Mouse (Mus musculus) c-Kit-positive CD71-negative TER-119-negative erythroid progenitor cells, embryonic 14.5 days (primary cell): ENCODE measurements around the gene Hist1h2ah.

Source experiments
- DNase-seq: peaks from one replicate; pipeline ENCODE4 v3.0.0-alpha.2; 2013; ENCODE audit warnings: low read depth

The Hist1h2ah gene

DNA sequence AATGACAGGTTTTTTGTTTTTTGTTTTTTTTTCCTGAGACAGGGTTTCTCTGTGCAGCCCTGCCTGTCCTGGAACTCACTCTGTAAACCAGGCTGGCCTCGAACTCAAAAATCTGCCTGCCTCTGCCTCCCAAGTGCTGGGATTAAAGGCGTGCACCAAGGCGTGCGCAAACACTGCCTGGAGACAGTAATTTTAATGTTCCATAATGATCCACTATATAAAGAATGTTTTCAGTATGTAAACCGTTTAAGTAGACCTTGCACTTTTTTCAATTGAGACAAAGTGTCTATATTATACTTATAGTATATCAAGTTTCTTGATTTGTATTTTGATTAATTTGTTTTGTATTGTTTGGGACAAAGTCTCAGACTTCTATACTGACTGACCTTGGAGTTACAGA lies 4.0 kb upstream of the Hist1h2ah start:
- no peak for DNase-seq

DNA sequence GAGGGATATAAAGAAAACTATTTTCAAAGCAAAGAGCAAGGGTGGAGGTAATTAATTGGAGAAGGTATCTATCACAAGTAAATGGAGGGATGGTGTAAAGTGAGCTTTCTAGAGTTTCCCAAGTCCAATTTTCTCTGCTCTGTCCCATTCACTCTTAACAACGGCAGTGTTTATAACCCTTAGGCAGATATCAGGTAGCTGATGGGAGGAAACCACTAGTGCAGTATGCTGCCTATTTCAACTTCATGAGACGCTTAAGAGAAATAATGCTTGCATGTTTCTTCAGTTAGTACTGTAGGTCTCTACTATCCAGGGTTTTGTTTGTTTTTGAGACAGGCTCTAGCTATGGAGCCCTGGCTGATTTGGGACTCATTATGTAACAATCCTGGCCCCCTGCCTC lies 2.0 kb upstream of the Hist1h2ah start:
- DNase-seq: no peak

DNA sequence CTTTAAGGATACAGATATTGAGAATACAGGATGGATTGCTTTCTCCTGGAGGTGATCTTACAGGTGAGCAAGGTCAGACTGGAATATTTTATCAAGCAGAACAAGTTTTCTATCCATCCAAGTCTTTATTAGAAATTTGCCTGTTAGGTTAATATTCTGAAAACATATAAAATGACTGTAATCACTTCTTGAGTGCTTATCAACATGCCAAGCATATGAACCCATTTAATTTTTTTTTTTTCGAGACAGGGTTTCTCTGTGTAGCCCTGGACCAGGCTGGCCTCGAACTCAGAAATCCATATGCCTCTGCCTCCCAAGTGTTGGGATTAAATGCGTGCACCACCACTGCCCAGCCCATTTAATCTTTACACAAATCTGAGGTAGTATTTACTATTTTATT lies 1.6 kb upstream of the Hist1h2ah start:
- no peak for DNase-seq

DNA sequence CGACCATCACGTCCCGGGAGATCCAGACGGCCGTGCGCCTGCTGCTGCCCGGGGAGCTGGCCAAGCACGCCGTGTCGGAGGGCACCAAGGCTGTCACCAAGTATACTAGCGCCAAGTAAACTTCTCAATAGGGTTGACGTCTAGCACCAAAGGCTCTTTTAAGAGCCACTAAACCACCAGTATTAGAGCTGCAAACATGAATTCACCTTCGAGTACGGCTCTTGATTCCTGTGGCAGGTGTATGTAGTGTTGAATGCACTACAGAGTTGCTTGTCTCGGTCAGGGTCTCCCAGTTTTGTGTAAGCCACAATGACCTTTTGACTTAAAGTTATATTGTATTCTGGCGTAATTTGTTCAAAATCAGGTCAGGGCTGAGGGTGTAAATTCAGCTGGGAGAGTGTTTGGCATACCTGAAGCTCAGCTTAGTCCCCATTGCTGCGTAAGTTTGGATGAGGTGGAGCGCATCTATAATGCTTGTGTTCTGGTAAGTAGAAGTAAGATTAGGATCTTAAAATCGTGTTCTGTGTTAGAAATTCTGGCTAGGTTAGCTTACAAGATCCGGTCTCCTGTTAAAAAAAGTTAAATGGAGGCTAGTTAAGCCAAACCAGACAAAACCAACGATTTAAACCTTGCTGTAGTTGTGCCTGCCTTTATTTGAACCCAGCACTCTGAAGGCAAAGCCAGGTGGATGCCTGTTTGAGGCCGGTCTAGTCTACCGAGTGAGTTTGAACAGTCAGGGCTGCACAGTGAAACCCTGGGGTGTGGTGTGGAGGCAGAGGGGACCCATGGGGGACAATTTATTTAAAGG lies 985 bp upstream of the Hist1h2ah start:
- DNase-seq: no peak

DNA sequence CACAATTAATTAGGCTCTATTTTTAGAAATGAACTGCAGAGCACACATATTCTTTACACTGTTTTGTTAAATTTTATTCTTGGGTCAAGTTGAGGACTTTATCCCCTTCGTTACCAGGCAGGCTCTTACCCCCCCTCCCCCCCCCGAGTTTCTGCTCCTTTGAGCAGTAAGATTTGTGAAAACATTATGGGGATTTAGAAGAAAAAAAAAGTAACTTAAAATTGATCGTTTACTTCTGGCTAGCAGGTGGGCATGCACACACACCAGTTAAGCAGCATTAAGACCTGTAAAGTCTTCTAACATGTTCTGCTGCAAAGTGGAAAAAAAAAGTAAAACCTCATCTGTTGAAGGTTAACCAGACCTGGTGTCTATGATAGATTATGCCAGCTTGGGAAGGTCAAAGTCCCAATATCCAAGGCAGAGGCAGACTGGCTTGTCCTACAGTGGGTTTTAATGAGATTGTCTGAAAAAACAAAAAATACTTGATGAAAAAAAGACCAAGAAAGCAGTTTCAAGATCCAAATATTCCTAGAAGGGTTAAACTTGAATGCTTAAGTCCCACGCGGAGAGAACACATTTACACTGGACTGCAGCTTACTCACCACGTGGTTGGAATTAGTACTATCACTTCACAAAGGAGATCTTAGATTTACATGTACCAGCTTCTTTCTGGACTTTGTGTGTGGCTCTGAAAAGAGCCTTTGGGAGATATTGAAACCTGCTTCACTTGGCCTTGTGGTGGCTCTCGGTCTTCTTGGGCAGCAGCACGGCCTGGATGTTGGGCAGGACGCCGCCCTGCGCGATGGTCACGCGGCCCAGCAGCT lies 713 bp downstream of the Hist1h2ah start:
- DNase-seq: no peak

DNA sequence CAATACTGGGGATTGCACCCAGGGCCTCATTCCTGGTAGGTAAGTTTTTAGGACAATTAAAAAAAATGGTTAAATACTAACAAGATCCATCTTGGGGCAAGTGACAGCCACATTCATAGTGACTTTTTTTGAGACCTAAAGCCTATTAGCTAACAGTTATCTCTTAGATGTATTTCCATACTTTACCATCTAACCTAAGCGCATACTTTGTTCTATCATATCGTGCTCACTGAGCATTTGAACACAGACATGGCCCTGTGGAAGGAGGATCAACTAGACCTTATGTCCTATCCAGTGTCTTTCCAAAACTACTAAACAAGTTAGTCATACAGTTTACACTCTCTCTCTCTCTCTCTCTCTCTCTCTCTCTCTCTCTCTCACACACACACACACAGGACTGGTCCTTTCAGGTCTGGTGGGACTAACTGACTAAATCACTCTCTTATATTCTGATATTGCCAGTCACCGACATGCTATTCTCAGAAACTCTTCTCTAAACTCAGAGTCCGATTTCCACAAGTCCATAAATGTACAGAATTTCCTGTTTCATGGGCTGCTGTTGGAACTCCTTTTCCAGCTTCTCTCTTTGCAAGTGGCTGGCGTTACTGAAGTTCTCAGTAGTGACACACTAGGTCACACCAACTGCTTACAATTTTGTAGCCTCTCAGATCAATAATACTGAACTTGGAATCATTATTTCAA lies 1.5 kb downstream of the Hist1h2ah start:
- no peak for DNase-seq

DNA sequence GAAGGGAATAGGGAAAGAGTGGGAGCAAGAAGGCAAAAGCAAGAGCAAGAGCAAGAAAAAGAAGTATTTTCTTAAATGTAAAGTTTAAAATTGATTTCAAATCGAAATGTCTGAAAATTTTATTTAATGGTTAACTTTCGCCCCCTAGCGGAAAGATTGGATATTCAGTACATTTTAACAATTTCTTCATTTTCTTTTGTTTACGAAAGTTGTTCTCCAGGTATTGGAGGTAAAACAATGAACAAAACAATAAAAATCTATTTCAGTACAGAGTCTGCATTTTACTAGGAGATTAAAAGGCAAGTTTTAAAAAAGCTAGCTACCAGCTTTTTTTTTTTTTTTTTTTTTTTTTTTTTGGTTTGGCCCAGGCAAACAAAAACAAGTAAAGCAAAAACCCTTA lies 4.9 kb downstream of the Hist1h2ah start:
- no peak for DNase-seq

DNA sequence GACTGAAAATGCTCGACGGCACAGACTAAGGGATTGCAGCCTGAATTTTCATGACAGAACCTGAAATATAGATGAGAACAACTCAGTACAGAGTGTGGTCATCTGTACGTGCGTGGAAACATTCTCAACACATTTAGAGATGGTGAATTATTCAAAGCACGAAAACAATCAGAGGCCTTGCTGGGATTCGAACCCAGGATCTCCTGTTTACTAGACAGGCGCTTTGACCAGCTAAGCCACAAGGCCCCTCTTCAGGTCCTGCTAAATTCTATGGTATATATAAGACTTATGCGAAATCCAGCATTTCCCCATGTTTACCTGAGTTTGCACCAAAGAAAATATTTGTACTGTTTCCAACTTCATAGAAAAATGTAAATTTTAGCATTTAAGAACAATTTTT lies 5.4 kb downstream of the Hist1h2ah start:
- no peak for DNase-seq

DNA sequence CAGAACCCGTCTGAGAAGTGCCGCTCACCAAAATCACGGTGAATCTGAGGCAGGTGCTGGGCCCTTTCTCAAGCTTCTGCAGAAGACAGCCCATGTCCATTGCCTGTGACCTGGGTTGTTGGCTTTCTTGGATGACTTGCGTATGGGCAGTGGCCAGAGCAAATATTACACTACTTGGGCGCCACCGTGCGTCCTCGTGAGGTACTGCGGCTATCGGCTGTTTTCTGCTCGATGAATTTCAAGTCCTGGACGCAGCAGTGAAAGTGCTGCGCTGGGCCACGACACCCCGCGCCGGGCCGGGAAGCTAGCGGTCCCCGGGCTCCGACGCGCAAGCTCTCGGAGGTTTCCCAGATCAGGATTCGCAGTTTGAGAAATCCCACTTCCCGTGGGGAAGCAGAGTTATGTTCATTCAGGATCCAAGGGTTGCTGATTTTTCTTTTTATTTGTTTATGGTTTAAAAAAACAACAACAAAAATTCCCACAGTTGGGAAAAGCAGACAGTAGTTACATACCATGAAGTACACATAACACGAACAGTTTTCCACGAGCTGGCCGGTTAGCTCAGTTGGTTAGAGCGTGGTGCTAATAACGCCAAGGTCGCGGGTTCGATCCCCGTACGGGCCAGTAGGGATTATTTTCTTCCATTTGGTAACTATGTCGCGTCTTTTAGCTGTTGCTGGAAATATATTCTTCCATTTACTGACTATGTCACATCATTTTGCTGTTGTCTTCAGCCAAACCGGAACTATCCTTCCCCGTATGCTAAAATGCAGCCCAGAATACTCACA lies 6.5 kb downstream of the Hist1h2ah start:
- peak; percentile 91 for DNase-seq

DNA sequence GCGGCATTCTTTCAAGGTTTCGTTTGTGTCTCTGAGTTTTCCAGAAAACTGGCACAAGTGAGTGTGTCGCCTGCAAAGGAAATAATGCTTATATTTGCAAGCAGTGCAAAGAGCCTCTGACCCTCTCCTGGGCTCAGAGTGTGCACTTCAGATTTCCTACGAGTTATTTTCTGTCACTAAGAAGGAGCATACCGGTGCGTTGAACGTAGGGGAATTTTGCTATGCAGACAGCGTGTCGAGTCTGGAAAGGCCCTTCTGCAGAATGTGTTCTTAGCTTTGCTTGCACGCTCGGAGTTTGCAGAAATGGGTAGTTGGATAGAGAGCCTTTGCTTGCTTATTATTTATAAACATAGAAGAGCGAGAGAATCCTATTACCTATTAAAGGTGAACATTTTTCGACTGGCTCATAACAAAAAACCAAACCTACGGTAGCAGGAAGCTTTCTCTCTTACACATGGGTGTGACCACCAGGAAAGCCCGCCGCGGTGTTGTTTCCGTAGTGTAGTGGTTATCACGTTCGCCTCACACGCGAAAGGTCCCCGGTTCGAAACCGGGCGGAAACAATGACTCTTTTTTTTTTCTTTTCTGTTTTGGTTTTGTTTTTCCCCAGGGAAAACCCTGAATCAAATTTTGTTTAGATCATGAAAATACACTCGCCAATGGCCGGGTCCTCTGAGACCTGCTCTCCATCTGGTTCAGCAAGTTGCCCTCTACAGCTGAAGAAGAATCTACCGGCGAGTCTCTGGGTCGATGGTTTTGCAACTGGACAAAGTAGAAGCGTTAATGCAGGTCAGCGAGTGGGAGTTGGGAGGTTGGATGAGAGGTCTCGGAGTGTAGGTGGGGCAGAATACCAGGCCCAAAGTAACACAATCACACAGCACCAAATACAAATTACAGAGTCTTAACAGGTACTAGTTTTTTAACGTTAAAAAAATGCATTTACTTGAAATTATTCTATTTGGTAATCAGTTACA lies 9.0 kb downstream of the Hist1h2ah start:
- DNase-seq: no peak

DNA sequence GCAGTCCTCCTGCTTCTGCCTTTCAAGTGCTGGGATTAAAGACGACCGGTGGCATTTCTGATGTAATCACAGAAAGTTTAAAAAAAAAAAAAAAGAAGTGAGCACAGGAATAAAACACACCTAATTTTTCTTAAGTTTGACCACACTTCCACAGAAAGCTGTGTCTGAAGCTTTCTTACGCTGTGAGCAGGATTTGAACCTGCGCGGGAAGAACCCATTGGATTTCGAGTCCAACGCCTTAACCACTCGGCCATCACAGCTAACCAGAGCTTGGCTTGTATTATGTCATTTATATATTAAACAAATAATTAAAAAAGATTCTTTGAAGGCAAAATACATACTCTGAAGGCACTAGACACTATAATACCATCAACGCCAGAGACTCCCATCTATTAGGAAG lies 13.1 kb downstream of the Hist1h2ah start:
- DNase-seq: peak; percentile 87

DNA sequence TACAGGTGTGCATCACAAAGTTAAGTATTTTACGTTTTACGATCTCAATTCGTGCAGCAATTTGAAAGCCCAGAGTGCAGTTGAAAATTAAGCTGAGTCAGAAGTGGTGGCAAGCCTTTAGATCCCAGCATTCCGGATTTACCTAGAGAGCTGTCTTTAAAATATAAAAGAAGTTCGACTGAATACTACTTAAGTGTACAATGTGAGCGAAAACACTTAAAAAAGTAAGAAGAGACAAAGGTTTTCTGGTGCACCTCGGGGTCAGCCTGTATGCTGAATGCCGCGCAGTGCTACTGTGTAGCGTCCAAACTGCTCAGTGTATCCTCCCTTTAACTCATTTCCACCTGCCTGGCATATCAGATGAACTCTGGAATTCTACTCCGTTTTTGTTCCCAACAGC lies 13.8 kb downstream of the Hist1h2ah start:
- DNase-seq: no peak

DNA sequence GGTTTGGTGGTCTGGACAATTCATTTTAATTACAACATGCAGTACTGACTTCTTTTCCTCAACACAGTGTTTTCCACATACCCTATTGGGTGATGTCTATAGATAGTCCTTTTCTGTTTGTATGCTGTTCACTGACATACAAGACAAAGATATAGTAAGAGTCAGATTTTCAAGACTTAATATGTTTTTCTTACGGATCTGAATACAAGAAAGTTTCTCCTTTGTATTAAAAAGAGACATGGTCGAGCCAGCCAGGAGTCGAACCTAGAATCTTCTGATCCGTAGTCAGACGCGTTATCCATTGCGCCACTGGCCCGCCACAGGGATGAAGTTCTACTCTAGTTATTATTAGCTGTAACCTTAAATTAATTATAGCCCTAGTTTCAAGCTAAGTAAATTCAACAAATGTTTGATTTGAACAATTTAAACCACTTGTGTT lies 14.4 kb downstream of the Hist1h2ah start:
- DNase-seq: no peak

DNA sequence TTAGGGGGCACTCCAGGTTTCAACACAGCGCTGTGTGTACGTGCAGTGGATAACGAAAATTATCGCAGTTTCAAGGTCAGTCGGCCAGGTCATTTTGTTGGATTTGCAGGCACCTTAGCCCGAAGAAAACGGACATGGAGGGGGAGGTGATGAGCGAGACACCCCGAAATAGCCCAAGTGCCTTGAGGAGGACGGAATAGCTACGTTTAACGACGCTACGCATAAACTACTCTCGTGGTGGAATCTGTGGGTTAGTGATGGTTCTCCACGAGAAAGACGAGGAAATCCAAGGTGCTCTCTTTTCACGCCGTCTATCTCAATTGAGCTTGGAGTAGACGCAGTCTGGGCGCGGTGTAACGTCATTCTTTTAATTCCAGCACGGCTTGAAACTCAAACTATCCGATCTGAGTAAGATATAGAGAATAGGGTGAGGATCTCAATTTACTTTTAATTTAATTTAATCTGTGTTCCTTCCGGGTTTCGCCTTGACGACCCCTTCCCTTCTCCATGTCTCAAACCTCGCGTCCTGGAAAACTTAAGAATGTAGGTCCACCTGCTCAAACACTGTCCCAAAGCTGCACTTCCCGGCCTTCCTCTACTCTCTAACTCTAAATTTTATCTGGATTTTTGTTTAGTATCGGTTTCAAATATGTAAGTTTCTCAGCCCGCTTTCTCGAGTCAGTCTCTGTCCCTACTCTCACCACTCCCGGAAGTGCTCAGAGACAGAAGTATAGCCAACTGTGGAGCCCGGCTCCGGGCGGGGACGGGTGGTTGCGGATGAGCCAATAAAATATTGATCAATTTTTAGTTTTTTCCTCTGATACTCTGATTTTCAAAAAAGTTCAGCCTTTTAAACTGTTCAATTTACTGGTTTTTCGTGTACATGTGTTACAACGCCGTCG lies 15.2 kb downstream of the Hist1h2ah start:
- no peak for DNase-seq

DNA sequence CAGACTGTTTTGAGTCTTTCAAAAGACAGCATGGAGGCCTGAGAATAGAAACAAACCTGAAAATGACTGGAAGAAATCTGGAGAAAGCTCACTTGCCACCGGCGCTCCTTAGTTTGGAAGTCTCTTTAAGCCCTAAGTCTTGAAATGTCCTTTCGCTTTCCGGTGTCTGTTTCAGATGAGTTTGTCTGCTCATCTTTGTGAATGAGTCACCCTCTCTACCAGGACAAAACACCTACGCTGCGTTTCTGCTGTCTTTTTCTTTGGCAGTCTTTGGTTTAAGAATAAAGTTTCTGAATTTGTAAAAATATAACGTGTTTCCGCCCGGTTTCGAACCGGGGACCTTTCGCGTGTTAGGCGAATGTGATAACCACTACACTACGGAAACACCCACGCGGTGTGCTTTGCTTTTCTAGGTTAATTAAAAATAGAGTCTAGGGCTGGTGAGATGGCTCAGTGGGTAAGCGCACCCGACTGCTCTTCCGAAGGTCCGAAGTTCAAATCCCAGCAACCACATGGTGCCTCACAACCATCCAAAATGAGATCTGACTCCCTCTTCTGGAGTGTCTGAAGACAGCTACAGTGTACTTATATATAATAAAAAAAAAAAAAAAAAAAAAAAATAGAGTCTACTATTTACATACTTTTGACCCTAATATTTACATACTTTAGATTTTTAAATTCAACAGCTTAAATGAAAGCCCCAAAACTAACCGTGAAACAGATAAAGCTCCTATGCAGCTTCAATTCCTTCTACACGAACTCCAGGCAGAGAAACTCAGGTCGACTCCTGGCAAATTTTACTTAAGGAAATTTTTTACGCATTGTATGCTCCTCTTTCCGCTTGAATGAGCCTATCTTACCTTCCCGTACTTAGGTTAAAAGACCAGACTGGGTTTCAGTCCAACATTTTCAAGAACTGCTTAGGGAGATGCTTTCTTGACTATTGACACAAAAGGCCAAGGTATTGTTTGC lies 19.6 kb downstream of the Hist1h2ah start:
- no peak for DNase-seq

DNA sequence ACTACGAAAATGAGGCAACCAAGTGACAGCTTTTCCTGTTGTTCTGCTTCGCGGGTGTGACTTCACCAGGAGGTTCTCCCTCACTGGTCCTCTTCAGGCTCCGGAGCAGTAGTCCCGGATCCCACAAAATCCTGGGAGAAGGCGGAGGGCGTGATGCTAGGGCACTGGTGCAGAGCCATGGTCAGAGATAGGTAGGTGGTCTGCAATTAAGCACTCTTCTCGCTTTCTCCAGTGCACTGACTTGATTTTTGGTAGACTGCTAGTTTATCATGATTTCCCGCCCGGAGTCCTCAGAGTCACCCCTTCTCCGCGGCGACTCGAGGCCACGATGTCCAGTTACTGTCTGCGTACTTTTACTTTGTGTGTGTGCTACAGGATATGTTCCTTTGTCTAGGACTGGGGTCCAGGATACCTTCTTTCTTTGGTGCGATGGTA lies 20.9 kb downstream of the Hist1h2ah start:
- DNase-seq: no peak

DNA sequence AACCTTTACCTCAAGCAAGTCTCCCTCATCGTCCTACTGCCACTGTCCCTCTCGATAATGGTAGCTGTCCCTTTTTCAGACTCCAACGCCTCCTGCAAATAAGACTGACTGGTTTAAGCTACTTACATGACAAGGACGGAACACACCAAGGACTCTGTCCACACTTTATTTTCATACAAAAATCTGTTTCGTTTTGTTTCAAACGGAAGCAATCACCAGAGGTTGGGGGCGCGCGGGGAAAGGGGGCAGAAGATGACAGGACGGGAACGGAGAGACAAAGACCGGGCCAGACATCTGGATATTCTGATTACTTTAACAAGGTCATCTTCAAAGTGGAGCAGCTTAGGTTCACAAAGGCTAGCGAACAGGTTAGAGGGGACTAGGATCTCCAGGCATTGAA lies 21.7 kb downstream of the Hist1h2ah start:
- no peak for DNase-seq

DNA sequence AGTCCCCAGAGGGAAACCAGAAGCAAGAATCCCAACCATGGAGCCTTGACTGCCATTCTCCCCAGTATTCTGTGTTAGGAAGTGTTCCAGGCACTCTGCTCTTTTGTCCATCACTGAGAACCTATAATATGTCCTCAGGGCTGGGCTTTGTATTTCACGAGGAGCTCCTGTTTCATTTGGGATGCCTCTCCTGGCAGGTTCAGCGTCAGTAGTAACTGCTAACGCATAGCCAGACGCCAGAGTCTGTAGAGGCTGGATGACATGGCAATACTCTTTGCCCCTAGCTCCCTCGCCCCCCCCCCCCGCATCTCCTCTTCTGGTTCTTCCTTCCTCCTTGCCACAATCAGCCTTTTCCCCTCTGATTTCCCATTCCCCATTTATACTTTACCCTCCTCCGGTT lies 25.7 kb downstream of the Hist1h2ah start, which contains the start of gene Prss16:
Prss16 (minus strand) TSS at position 101 of the 400 bp plus-strand sequence.
- no peak for DNase-seq
